Mouse (Mus musculus): ENCODE measurements around the gene Olfr1255. TPM values are rescaled to one million over a fixed set of nuclear protein-coding genes. Genes with fewer than 3 reads are reported as not detected.

Gene Olfr1255
- not detected for polyA plus RNA-seq (2015; fragmentation: Illumina TruSeq; extraction: RNeasy Lipid Tissue Mini Kit (QIAGEN cat#74804); ENCODE audit: low read depth, low replicate concordance)

GRCm38 (mm10) chr2:89811751-89812150, at the start of gene Olfr1255:
Gene Olfr1255 (plus strand): TSS chr2:89812051.

GRCm38 (mm10) chr2:89793519-89793918, 18.3 kb upstream of the Olfr1255 start, which contains the start of gene Olfr1254:
Gene Olfr1254 (minus strand): TSS chr2:89793619.

DNA sequence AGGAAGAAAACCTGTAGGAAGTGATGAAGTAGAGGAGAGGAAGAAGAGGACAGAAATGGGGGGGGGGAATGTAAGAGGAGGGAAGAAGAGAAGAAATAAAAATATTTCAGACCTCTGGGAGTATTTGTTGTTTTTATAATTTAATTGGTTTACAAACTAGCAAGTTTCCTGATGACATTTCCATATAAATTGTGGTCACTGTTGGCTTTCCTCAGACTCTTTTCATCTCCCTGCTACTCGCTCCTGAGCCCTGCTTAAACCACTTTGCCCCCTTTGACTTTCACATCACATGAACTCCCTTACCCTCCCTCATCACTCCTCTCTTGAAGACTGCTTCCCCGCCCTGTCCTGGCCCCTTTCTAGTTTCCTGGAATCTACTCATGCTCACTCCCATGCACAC, 29.6 kb downstream of the Olfr1255 start, which contains the start of gene Olfr1256:
Gene Olfr1256, minus strand, starts transcription at position 101 of the 400 bp plus-strand sequence.

GRCm38 (mm10) chr2:89848105-89848504, 36.3 kb downstream of the Olfr1255 start, which contains the start of gene Olfr48:
Gene Olfr48 (minus strand): TSS chr2:89848205.

Other genes with a start within 250 kb of the Olfr1255 start
- gene Olfr1245, start 233.6 kb upstream of the Olfr1255 start, polyA plus RNA-seq (2015; fragmentation: Illumina TruSeq; extraction: RNeasy Lipid Tissue Mini Kit (QIAGEN cat#74804); ENCODE audit: low read depth, low replicate concordance) = not detected
- not detected for gene Olfr1246, start 218.9 kb upstream of the Olfr1255 start, polyA plus RNA-seq (2015; fragmentation: Illumina TruSeq; extraction: RNeasy Lipid Tissue Mini Kit (QIAGEN cat#74804); ENCODE audit: low read depth, low replicate concordance)
- gene Olfr1247, start 197.9 kb upstream of the Olfr1255 start, polyA plus RNA-seq (2015; fragmentation: Illumina TruSeq; extraction: RNeasy Lipid Tissue Mini Kit (QIAGEN cat#74804); ENCODE audit: low read depth, low replicate concordance) = not detected
- not detected for gene Olfr1248, start 193.8 kb upstream of the Olfr1255 start, polyA plus RNA-seq (2015; fragmentation: Illumina TruSeq; extraction: RNeasy Lipid Tissue Mini Kit (QIAGEN cat#74804); ENCODE audit: low read depth, low replicate concordance)
- gene Olfr1249, start 177.1 kb upstream of the Olfr1255 start, polyA plus RNA-seq (2015; fragmentation: Illumina TruSeq; extraction: RNeasy Lipid Tissue Mini Kit (QIAGEN cat#74804); ENCODE audit: low read depth, low replicate concordance) = not detected
- gene Olfr1250, start 150.6 kb upstream of the Olfr1255 start, polyA plus RNA-seq (2015; fragmentation: Illumina TruSeq; extraction: RNeasy Lipid Tissue Mini Kit (QIAGEN cat#74804); ENCODE audit: low read depth, low replicate concordance) = not detected
- gene Olfr1251, start 140.1 kb upstream of the Olfr1255 start, polyA plus RNA-seq (2015; fragmentation: Illumina TruSeq; extraction: RNeasy Lipid Tissue Mini Kit (QIAGEN cat#74804); ENCODE audit: low read depth, low replicate concordance) = not detected
- gene Olfr1252, start 87.0 kb upstream of the Olfr1255 start, polyA plus RNA-seq (2015; fragmentation: Illumina TruSeq; extraction: RNeasy Lipid Tissue Mini Kit (QIAGEN cat#74804); ENCODE audit: low read depth, low replicate concordance) = not detected
- gene Olfr1253, start 55.0 kb upstream of the Olfr1255 start, polyA plus RNA-seq (2015; fragmentation: Illumina TruSeq; extraction: RNeasy Lipid Tissue Mini Kit (QIAGEN cat#74804); ENCODE audit: low read depth, low replicate concordance) = not detected
- not detected for gene Olfr1254, start 18.4 kb upstream of the Olfr1255 start, polyA plus RNA-seq (2015; fragmentation: Illumina TruSeq; extraction: RNeasy Lipid Tissue Mini Kit (QIAGEN cat#74804); ENCODE audit: low read depth, low replicate concordance)
- not detected for gene Olfr1256, start 29.5 kb downstream of the Olfr1255 start, polyA plus RNA-seq (2015; fragmentation: Illumina TruSeq; extraction: RNeasy Lipid Tissue Mini Kit (QIAGEN cat#74804); ENCODE audit: low read depth, low replicate concordance)
- gene Olfr48, start 36.2 kb downstream of the Olfr1255 start, polyA plus RNA-seq (2015; fragmentation: Illumina TruSeq; extraction: RNeasy Lipid Tissue Mini Kit (QIAGEN cat#74804); ENCODE audit: low read depth, low replicate concordance) = not detected
- gene Olfr1257, start 66.4 kb downstream of the Olfr1255 start, polyA plus RNA-seq (2015; fragmentation: Illumina TruSeq; extraction: RNeasy Lipid Tissue Mini Kit (QIAGEN cat#74804); ENCODE audit: low read depth, low replicate concordance) = not detected
- gene Olfr1258, start 115.3 kb downstream of the Olfr1255 start, polyA plus RNA-seq (2015; fragmentation: Illumina TruSeq; extraction: RNeasy Lipid Tissue Mini Kit (QIAGEN cat#74804); ENCODE audit: low read depth, low replicate concordance) = not detected
- gene Olfr1259, start 136.6 kb downstream of the Olfr1255 start, polyA plus RNA-seq (2015; fragmentation: Illumina TruSeq; extraction: RNeasy Lipid Tissue Mini Kit (QIAGEN cat#74804); ENCODE audit: low read depth, low replicate concordance) = not detected
- not detected for gene Olfr1260, start 162.3 kb downstream of the Olfr1255 start, polyA plus RNA-seq (2015; fragmentation: Illumina TruSeq; extraction: RNeasy Lipid Tissue Mini Kit (QIAGEN cat#74804); ENCODE audit: low read depth, low replicate concordance)
- gene Olfr1261, start 179.2 kb downstream of the Olfr1255 start, polyA plus RNA-seq (2015; fragmentation: Illumina TruSeq; extraction: RNeasy Lipid Tissue Mini Kit (QIAGEN cat#74804); ENCODE audit: low read depth, low replicate concordance) = not detected
- not detected for gene Olfr1262, start 188.1 kb downstream of the Olfr1255 start, polyA plus RNA-seq (2015; fragmentation: Illumina TruSeq; extraction: RNeasy Lipid Tissue Mini Kit (QIAGEN cat#74804); ENCODE audit: low read depth, low replicate concordance)
- gene Olfr1263, start 200.1 kb downstream of the Olfr1255 start, polyA plus RNA-seq (2015; fragmentation: Illumina TruSeq; extraction: RNeasy Lipid Tissue Mini Kit (QIAGEN cat#74804); ENCODE audit: low read depth, low replicate concordance) = not detected
- gene Olfr1264, start 213.5 kb downstream of the Olfr1255 start, polyA plus RNA-seq (2015; fragmentation: Illumina TruSeq; extraction: RNeasy Lipid Tissue Mini Kit (QIAGEN cat#74804); ENCODE audit: low read depth, low replicate concordance) = not detected
- gene Olfr1265, start 223.3 kb downstream of the Olfr1255 start, polyA plus RNA-seq (2015; fragmentation: Illumina TruSeq; extraction: RNeasy Lipid Tissue Mini Kit (QIAGEN cat#74804); ENCODE audit: low read depth, low replicate concordance) = not detected